Mouse (Mus musculus): ENCODE results near the gene Kat2a. TPM values are rescaled to one million over a fixed set of nuclear protein-coding genes. Genes with fewer than 3 reads are reported as not detected.

The Kat2a gene
- polyA plus RNA-seq, 1 experiment from 2014 or later: 30.5 TPM

DNA sequence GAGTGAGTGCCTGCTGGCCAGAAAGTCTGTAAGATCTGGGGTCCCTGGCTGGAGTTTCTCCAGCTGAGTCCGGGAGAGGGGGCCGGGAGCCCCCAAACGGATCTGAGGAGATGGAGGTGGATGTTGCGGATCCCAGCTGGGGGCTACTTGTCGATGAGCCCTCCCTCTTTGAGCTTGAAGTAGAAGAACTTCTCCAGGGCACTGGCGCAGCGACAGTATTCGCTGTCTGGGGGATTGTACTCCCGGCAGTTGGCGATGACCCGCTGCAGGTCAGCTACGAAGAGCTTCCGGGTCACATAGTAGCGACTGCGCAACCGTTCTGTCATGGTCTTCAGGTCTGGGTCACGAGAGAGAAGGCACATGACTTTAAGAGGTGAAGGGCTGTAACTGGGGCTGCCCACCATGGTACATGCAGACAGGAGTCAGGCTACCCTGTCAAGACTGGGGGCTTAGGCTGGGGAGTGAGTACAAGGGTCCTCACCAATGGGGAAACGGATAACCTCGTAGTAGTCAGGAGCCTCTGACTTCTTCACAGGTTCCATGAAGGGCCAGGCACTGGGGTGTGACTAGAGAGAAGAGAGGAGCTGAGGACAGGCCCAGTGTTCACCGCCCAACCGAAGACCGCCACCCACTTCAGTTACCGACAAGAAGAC is 7.0 kb downstream of the Kat2a start:
- H3K9ac ChIP-seq (ENCODE audit: low read length): no peak overlapping the region
- WGBS: 91% methylated on average over 23 of the region's 23 CpGs
- no peak overlapping the region for H3K4me3 ChIP-seq (ENCODE audit: low read length)
- H3K4me2 ChIP-seq (ENCODE audit: low read depth, low read length): no peak overlapping the region
- peaks cover 45% of the 10 kb centered on the region for H3K36me3 ChIP-seq (ENCODE audit: control insufficient read depth, insufficient read depth)
- no peaks in the 10 kb centered on the region for H3K9me3 ChIP-seq (replicated peaks; ENCODE audit: control insufficient read depth, low read length)
- no peaks in the 10 kb centered on the region for H3K27me3 ChIP-seq (ENCODE audit: control insufficient read depth, insufficient read depth, low read length)
- ATAC-seq (replicated peaks; ENCODE audit: extremely low read depth, insufficient read depth, low FRiP score): no peak
- peaks cover 11% of the 10 kb centered on the region for H3K4me1 ChIP-seq (ENCODE audit: control insufficient read depth, insufficient read depth, low read length)
- no peak overlapping the region for H3K27ac ChIP-seq (ENCODE audit: low read length)

DNA sequence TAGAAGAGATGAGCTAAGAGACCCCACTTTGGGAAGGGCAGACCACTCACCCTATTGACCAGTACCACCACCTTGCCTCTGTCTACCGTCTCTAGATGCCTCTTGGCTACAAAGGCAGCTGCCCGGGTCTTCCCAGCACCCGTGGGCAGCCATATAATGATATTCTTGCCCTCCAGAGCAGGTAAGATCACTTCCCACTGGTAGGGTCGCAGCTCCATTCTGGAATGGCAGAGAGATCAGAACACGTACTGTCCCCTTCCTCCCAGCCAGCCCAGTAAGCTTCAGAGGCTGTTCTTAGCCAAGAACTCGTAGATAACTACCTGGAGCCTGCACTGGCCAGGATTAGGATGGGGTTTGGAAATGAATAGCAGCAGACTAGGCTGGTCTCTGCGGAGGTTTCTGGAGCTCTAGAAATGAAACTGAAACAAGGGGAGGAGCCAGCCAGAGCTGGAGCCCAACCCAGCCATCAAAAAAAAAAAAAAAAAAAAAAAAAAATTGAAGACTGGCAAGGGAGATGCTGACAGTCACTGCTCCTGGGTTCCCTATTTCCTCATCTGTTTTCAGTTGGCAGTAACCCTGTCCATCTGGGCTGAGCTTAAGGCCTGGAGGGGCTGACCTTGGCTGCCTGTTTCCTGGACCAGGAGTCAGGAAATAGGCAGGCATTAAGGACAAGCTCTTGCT is 8.3 kb downstream of the Kat2a start, which contains the start of gene Dhx58:
Gene Dhx58, minus strand, starts transcription at position 421 of the 681 bp plus-strand sequence.
- peak within 1 kb of the TSS; percentile 41 for H3K4me2 ChIP-seq (ENCODE audit: low read depth, low read length)
- H3K27me3 ChIP-seq (ENCODE audit: control insufficient read depth, insufficient read depth, low read length): no peaks in the 10 kb centered on the region
- 62% methylated on average over 7 of the region's 7 CpGs for WGBS
- H3K4me1 ChIP-seq (ENCODE audit: control insufficient read depth, insufficient read depth, low read length): peaks cover 11% of the 10 kb centered on the region
- no peak for ATAC-seq (replicated peaks; ENCODE audit: extremely low read depth, insufficient read depth, low FRiP score)
- H3K9ac ChIP-seq (ENCODE audit: low read length): 0 out of 2 replicates have a peak within 1 kb of the TSS, but pooled peaks have one; percentile 23
- H3K9me3 ChIP-seq (replicated peaks; ENCODE audit: control insufficient read depth, low read length): no peaks in the 10 kb centered on the region
- H3K27ac ChIP-seq (ENCODE audit: low read length): no peak within 1 kb of the TSS
- peaks cover 39% of the 10 kb centered on the region for H3K36me3 ChIP-seq (ENCODE audit: control insufficient read depth, insufficient read depth)
- peak within 1 kb of the TSS; percentile 18; the same call in 1 of the 2 replicates for H3K4me3 ChIP-seq (ENCODE audit: low read length)

DNA sequence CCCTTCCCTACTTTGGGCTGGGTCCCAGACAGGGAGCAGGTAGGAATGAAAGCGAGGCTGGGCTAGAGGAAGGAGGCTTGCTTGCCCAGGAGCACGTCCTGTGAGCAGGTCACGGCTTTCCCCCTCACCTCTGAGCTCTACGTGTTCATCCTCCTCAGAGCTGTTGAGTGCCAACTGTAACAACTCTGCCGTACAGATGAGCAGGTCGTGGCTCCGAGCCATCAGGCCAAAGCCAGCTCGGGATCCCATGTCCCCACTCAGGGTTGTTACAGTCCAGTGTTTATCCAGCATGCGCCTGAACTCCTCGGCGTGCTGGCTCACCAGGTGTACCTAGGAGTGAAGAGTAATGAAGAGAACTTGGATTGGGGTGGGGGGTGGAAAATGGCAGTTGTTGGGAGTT is 8.9 kb downstream of the Kat2a start:
- H3K4me3 ChIP-seq (ENCODE audit: low read length): no peak overlapping the region
- H3K36me3 ChIP-seq (ENCODE audit: control insufficient read depth, insufficient read depth): peaks cover 32% of the 10 kb centered on the region
- peaks cover 11% of the 10 kb centered on the region for H3K4me1 ChIP-seq (ENCODE audit: control insufficient read depth, insufficient read depth, low read length)
- H3K27ac ChIP-seq (ENCODE audit: low read length): no peak overlapping the region
- no peaks in the 10 kb centered on the region for H3K9me3 ChIP-seq (replicated peaks; ENCODE audit: control insufficient read depth, low read length)
- H3K4me2 ChIP-seq (ENCODE audit: low read depth, low read length): peak overlapping the region; percentile 4; the same call in 1 of the 2 replicates
- H3K9ac ChIP-seq (ENCODE audit: low read length): no peak overlapping the region
- no peak for ATAC-seq (replicated peaks; ENCODE audit: extremely low read depth, insufficient read depth, low FRiP score)
- H3K27me3 ChIP-seq (ENCODE audit: control insufficient read depth, insufficient read depth, low read length): no peaks in the 10 kb centered on the region
- 53% methylated on average over 11 of the region's 11 CpGs for WGBS

DNA sequence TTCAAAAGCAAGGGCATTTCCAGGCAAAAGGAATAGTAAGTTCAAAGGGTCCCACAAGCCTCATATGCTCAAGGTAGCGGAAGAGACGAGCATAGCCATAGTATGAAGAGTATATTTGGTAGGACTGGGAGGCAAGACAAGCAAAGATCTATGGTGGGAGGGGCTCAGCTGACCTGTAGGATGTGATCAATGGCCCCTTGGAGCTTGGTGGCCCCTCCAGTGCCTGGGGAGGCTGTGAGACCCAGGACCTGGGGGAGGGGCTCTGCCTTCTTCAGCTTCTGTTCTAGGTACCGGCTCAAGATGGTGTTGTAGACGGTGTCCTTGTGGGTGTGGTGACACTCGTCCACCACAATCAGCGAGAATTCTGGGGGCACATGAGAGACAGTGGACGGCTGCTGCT is 9.4 kb downstream of the Kat2a start:
- Histone ChIP-seq H3K4me2 (ENCODE audit: low read depth, low read length) (peak overlapping the region; percentile 66), H3K4me3 (ENCODE audit: low read length) (peak overlapping the region; percentile 46), H3K36me3 (ENCODE audit: control insufficient read depth, insufficient read depth) (peaks cover 28% of the 10 kb centered on the region), H3K9me3 (replicated peaks; ENCODE audit: control insufficient read depth, low read length) (no peaks in the 10 kb centered on the region), H3K4me1 (ENCODE audit: control insufficient read depth, insufficient read depth, low read length) (peaks cover 11% of the 10 kb centered on the region), H3K27me3 (ENCODE audit: control insufficient read depth, insufficient read depth, low read length) (no peaks in the 10 kb centered on the region), H3K9ac (ENCODE audit: low read length) (peak overlapping the region; percentile 38; the same call in 1 of the 2 replicates), H3K27ac (ENCODE audit: low read length) (no peak overlapping the region)
- 46% methylated on average over 7 of the region's 7 CpGs for WGBS
- ATAC-seq (replicated peaks; ENCODE audit: extremely low read depth, insufficient read depth, low FRiP score): no peak

DNA sequence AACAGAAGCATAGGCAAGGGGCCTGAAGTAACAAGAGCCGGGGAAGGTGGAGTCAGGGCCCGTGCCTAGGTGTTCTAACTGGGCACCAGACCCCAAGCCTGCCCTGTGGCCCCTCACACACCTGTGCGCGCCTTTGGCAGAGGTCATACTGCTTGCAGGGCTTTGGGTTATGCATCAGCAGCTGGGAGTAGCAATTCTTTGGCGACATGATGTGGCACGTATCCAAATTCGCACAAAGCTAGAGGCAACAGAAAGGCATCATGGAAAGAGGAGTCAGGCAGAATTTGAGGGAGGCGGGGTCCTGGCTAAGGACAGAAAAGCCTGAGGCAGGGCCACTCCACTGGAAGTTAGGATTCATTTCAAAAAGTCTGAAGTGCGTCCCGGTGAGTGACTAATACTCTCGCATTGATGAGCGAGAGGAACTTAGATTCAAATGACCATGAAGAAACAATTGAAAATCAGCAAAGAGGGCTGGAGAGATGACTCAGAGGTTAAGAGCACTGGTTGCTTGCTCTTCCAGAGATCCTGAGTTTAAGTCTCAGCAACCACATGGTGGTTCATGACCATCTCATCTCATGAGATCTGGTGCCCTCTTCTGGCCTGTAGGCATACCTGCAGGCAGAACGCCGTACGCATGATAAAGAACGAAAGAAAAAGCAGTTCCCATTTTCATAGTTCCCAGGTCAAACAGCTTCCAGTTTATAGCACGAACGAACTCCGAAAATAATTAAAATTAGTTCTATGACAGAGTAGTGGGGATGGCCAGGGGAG is 10.0 kb downstream of the Kat2a start:
- Histone ChIP-seq H3K27me3 (ENCODE audit: control insufficient read depth, insufficient read depth, low read length) (no peaks in the 10 kb centered on the region), H3K36me3 (ENCODE audit: control insufficient read depth, insufficient read depth) (peaks cover 21% of the 10 kb centered on the region), H3K4me2 (ENCODE audit: low read depth, low read length) (peak overlapping the region; percentile 66), H3K4me1 (ENCODE audit: control insufficient read depth, insufficient read depth, low read length) (peaks cover 11% of the 10 kb centered on the region), H3K4me3 (ENCODE audit: low read length) (peak overlapping the region; percentile 46), H3K27ac (ENCODE audit: low read length) (no peak overlapping the region), H3K9ac (ENCODE audit: low read length) (peak overlapping the region; percentile 38; the same call in 1 of the 2 replicates), H3K9me3 (replicated peaks; ENCODE audit: control insufficient read depth, low read length) (no peaks in the 10 kb centered on the region)
- no peak for ATAC-seq (replicated peaks; ENCODE audit: extremely low read depth, insufficient read depth, low FRiP score)
- WGBS: 33% methylated on average over 19 of the region's 19 CpGs

DNA sequence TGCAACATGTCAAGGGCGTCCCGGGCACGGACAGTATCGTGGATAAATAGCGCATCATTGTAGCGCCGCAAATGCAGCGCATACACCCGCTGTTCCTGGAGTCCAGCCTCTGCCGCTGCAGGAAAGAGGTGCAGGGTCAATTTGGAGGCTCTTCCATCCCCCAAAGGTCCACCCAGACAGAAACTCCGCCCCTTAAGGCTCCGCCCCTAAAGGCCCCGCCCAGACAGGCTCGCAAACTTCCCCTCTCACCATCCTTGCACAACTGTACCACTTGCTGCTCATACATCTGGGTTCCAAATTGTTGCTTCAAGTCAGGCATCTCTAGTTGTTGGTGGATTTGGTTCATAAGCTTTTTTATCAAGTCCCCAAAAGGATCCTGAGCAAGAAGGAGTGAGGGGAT is 11.0 kb downstream of the Kat2a start:
- ATAC-seq (replicated peaks; ENCODE audit: extremely low read depth, insufficient read depth, low FRiP score): no peak
- H3K4me1 ChIP-seq (ENCODE audit: control insufficient read depth, insufficient read depth, low read length): peaks cover 11% of the 10 kb centered on the region
- 6% methylated on average over 14 of the region's 14 CpGs for WGBS
- peak overlapping the region; percentile 26 for H3K4me3 ChIP-seq (ENCODE audit: low read length)
- no peak overlapping the region; the same call in 1 of the 2 replicates for H3K9ac ChIP-seq (ENCODE audit: low read length)
- H3K27ac ChIP-seq (ENCODE audit: low read length): no peak overlapping the region
- H3K27me3 ChIP-seq (ENCODE audit: control insufficient read depth, insufficient read depth, low read length): no peaks in the 10 kb centered on the region
- no peaks in the 10 kb centered on the region for H3K9me3 ChIP-seq (replicated peaks; ENCODE audit: control insufficient read depth, low read length)
- H3K4me2 ChIP-seq (ENCODE audit: low read depth, low read length): peak overlapping the region; percentile 33; the same call in 1 of the 2 replicates
- H3K36me3 ChIP-seq (ENCODE audit: control insufficient read depth, insufficient read depth): peaks cover 16% of the 10 kb centered on the region

DNA sequence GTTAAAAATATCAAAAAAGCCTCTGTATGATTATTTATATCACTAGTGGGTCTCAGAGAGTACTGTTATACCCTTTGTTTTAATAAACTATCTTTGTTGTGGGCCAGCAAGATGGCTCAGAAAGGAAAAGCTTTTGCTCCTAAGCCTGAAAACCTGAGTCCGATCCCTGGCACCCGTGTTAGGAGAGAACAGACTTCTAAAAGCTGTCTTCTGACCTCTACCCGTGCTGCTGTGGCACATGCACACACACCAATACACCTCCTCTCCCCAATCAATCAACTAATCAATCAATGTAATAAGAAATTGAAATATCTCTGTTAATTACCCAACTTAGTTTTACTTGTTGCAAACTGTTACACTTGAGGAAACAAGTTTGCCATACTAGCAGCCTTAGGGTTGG is 11.6 kb downstream of the Kat2a start:
- no peak overlapping the region for H3K4me3 ChIP-seq (ENCODE audit: low read length)
- no peak overlapping the region; the same call in 1 of the 2 replicates for H3K9ac ChIP-seq (ENCODE audit: low read length)
- peaks cover 11% of the 10 kb centered on the region for H3K36me3 ChIP-seq (ENCODE audit: control insufficient read depth, insufficient read depth)
- peak overlapping the region; percentile 33; the same call in 1 of the 2 replicates for H3K4me2 ChIP-seq (ENCODE audit: low read depth, low read length)
- no peak for ATAC-seq (replicated peaks; ENCODE audit: extremely low read depth, insufficient read depth, low FRiP score)
- no peaks in the 10 kb centered on the region for H3K27me3 ChIP-seq (ENCODE audit: control insufficient read depth, insufficient read depth, low read length)
- no peak overlapping the region for H3K27ac ChIP-seq (ENCODE audit: low read length)
- H3K9me3 ChIP-seq (replicated peaks; ENCODE audit: control insufficient read depth, low read length): no peaks in the 10 kb centered on the region
- H3K4me1 ChIP-seq (ENCODE audit: control insufficient read depth, insufficient read depth, low read length): peaks cover 11% of the 10 kb centered on the region
- 72% methylated on average over 3 of the region's 3 CpGs for WGBS

DNA sequence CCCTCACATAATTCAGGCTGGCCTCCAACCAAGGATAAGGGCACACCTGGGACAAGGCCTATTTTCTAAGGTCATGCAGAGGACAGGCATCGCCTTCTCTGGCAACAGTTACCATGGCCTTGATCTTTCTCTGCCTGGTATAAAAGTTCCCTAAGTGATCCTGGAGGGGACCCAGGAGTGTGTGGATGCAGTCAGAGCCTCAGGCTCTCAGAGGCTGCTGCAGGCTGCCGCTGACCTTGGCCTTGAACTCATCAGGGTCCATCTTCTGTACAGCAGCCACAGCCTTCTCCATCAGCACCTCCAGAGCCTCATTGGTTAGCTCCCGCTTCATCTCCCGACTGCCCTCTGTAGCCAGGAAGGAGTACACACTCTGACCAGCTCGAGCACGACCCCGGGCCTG is 14.3 kb downstream of the Kat2a start:
- Histone ChIP-seq H3K9ac (ENCODE audit: low read length) (no peak overlapping the region), H3K27ac (ENCODE audit: low read length) (no peak overlapping the region), H3K4me2 (ENCODE audit: low read depth, low read length) (no peak overlapping the region), H3K27me3 (ENCODE audit: control insufficient read depth, insufficient read depth, low read length) (peaks cover 7% of the 10 kb centered on the region; the same call in 1 of the 2 replicates), H3K4me1 (ENCODE audit: control insufficient read depth, insufficient read depth, low read length) (peaks cover 6% of the 10 kb centered on the region), H3K4me3 (ENCODE audit: low read length) (no peak overlapping the region), H3K36me3 (ENCODE audit: control insufficient read depth, insufficient read depth) (no peaks in the 10 kb centered on the region), H3K9me3 (replicated peaks; ENCODE audit: control insufficient read depth, low read length) (no peaks in the 10 kb centered on the region)
- WGBS: 61% methylated on average over 7 of the region's 7 CpGs
- ATAC-seq (replicated peaks; ENCODE audit: extremely low read depth, insufficient read depth, low FRiP score): no peak

Data from heart, embryonic 16.5 days (tissue).